Mouse (Mus musculus) embryonic facial prominence, embryonic 12.5 days (tissue): Measurements from ENCODE around the gene Dnah6. TPM values are rescaled to one million over a fixed set of nuclear protein-coding genes. Genes with fewer than 3 reads are reported as not detected.
A peak's percentile ranks its signal among the peaks of the same experiment; 100 is the strongest.

ENCODE experiments used
- ATAC-seq: fragments of 200-750 bp; cut with Nextera tagmentation; 2 replicates; pipeline ENCODE4 v1.8.0; 2017; ENCODE audit not compliant: insufficient number of reproducible peaks, insufficient read depth, low FRiP score, low TSS enrichment
- H3K27ac ChIP-seq: fragments of 300-500 bp; sonication (generic); 2 replicates; pipeline ENCODE4 v1.5.1; 2016; ENCODE audit warnings: mild to moderate bottlenecking
- H3K27me3 ChIP-seq: fragments of 300-500 bp; sonication (generic); 2 replicates; pipeline ENCODE4 v1.6.1; 2016; ENCODE audit warnings: mild to moderate bottlenecking, moderate library complexity
- H3K36me3 ChIP-seq: fragments of 300-500 bp; sonication (generic); 2 replicates; pipeline ENCODE4 v1.6.1; 2016; ENCODE audit warnings: mild to moderate bottlenecking
- H3K4me1 ChIP-seq: fragments of 300-500 bp; sonication (generic); 2 replicates; pipeline ENCODE4 v1.6.1; 2016
- H3K4me2 ChIP-seq: fragments of 300-500 bp; sonication (generic); replicated peaks from 2 replicates; pipeline ENCODE4 v1.6.1; 2016; ENCODE audit warnings: mild to moderate bottlenecking, moderate library complexity
- H3K4me3 ChIP-seq: fragments of 300-500 bp; sonication (generic); 2 replicates; pipeline ENCODE4 v1.5.1; 2016; ENCODE audit warnings: mild to moderate bottlenecking
- H3K9ac ChIP-seq: fragments of 300-500 bp; sonication (generic); 2 replicates; pipeline ENCODE4 v1.6.1; 2016; ENCODE audit warnings: mild to moderate bottlenecking, moderate library complexity
- H3K9me3 ChIP-seq: fragments of 300-500 bp; sonication (generic); 2 replicates; pipeline ENCODE4 v1.6.1; 2016; ENCODE audit warnings: mild to moderate bottlenecking, moderate library complexity
- WGBS: fragments of 180-500 bp; shearing (Covaris S2); methylation state at CpG from one replicate; pipeline ENCODE4 v1.1.7; 2016; 5-methylcytosine and 5-hydroxymethylcytosine counted together
- polyA plus RNA-seq: library from polyadenylated mRNA; unstranded; fragments of >200 nt; fragmentation: Nextera tagmentation; extraction: Ambion mirVana; gene quantifications from 2 replicates; pipeline ENCODE4 v1.2.1, GENCODE M21; 2016

The Dnah6 gene
- 0.06 and 0.11 TPM in 2 replicates for polyA plus RNA-seq

- Histone ChIP-seq H3K4me1 (peaks cover 14% of the 10 kb centered on the region), H3K36me3 (no peaks in the 10 kb centered on the region), H3K27ac (no peak within 1 kb of the TSS), H3K4me2 (peak within 1 kb of the TSS; percentile 57), H3K9ac (no peak within 1 kb of the TSS), H3K4me3 (peak within 1 kb of the TSS; percentile 32), H3K27me3 (no peaks in the 10 kb centered on the region), H3K9me3 (no peaks in the 10 kb centered on the region)
- ATAC-seq: peak; percentile 96
- 32% methylated on average over 25 of the region's 25 CpGs for WGBS
Observed at GRCm38 (mm10) chr6:73221189-73221957, at the start of gene Dnah6. TSS of gene Dnah6 (minus strand) at chr6:73221651.

DNA sequence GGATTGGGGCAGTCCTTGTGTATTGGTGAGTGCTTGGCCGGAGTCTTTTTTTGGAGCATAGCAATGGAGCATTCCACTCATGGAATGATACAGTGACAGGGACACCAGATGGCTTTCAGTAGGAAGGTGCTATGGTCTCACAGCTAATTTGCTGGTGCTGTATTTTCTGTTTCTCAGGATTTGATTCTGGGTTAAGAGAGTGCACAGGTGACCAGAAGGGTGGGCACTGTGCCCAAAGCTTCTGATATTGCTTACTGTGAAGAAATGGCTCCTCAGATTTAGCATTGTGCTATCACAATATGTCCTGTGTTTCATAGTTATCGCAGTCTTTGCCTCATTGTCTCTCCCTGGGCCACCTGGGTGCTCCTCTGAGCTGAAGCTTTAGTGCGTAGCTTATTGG, 47.9 kb upstream of the Dnah6 start:
- Histone ChIP-seq H3K4me2 (no peak overlapping the region), H3K9me3 (no peaks in the 10 kb centered on the region), H3K27ac (no peak overlapping the region), H3K4me3 (no peak overlapping the region), H3K36me3 (peaks cover 72% of the 10 kb centered on the region), H3K9ac (no peak overlapping the region), H3K27me3 (no peaks in the 10 kb centered on the region), H3K4me1 (no peaks in the 10 kb centered on the region)
- no peak for ATAC-seq
- 92% methylated on average over 3 of the region's 3 CpGs for WGBS

GRCm38 (mm10) chr6:73267738-73268311, 46.4 kb upstream of the Dnah6 start:
- no peaks in the 10 kb centered on the region for H3K4me1 ChIP-seq
- ATAC-seq: no peak
- WGBS: 92% methylated on average over 8 of the region's 8 CpGs
- no peaks in the 10 kb centered on the region for H3K9me3 ChIP-seq
- H3K9ac ChIP-seq: no peak overlapping the region
- H3K4me3 ChIP-seq: no peak overlapping the region
- no peak overlapping the region for H3K4me2 ChIP-seq
- no peak overlapping the region for H3K27ac ChIP-seq
- H3K27me3 ChIP-seq: no peaks in the 10 kb centered on the region
- peaks cover 78% of the 10 kb centered on the region for H3K36me3 ChIP-seq

GRCm38 (mm10) chr6:73264801-73265200, 43.4 kb upstream of the Dnah6 start:
- Histone ChIP-seq H3K4me2 (no peak overlapping the region), H3K9ac (no peak overlapping the region), H3K27ac (no peak overlapping the region), H3K9me3 (no peaks in the 10 kb centered on the region), H3K4me3 (no peak overlapping the region), H3K27me3 (no peaks in the 10 kb centered on the region), H3K4me1 (no peaks in the 10 kb centered on the region), H3K36me3 (peaks cover 68% of the 10 kb centered on the region)
- ATAC-seq: no peak
- 42% methylated on average over 2 of the region's 2 CpGs for WGBS

- H3K27me3 ChIP-seq: no peaks in the 10 kb centered on the region
- no peak for ATAC-seq
- no peak overlapping the region for H3K9ac ChIP-seq
- no peak overlapping the region for H3K27ac ChIP-seq
- H3K4me2 ChIP-seq: no peak overlapping the region
- H3K9me3 ChIP-seq: no peaks in the 10 kb centered on the region
- no peak overlapping the region for H3K4me3 ChIP-seq
- 95% methylated on average over 6 of the region's 6 CpGs for WGBS
- peaks cover 57% of the 10 kb centered on the region for H3K36me3 ChIP-seq
- no peaks in the 10 kb centered on the region for H3K4me1 ChIP-seq
Observed at GRCm38 (mm10) chr6:73260110-73260509, 38.7 kb upstream of the Dnah6 start.

DNA sequence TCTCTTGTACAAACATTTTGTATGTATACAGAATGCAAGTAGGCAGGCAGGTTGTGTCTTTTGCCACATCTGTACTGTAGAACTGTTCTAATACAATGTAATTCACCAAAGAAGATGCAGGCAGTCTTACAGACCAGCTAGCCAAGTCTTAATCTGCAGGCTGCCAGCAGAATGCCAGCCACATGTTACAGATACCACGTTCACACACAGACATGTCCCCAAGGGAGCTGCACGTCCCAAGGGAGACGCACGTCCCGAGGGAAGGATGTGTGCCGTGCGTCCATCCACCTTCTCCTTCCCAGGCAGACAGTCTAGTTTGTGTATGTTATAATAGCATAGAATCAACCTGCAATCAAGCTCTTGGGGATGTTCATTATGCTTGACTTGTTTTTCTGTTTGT, 35.6 kb upstream of the Dnah6 start:
- no peaks in the 10 kb centered on the region for H3K27me3 ChIP-seq
- no peak overlapping the region for H3K4me2 ChIP-seq
- ATAC-seq: no peak
- no peak overlapping the region for H3K4me3 ChIP-seq
- no peaks in the 10 kb centered on the region for H3K9me3 ChIP-seq
- H3K4me1 ChIP-seq: no peaks in the 10 kb centered on the region
- peaks cover 36% of the 10 kb centered on the region for H3K36me3 ChIP-seq
- WGBS: 88% methylated on average over 7 of the region's 7 CpGs
- H3K9ac ChIP-seq: no peak overlapping the region
- no peak overlapping the region for H3K27ac ChIP-seq

- ATAC-seq: no peak
- Histone ChIP-seq H3K4me3 (no peak overlapping the region), H3K9ac (no peak overlapping the region), H3K4me1 (peaks cover 7% of the 10 kb centered on the region; the same call in 1 of the 2 replicates), H3K27me3 (no peaks in the 10 kb centered on the region), H3K36me3 (peaks cover 18% of the 10 kb centered on the region), H3K27ac (no peak overlapping the region), H3K4me2 (no peak overlapping the region), H3K9me3 (no peaks in the 10 kb centered on the region)
- 81% methylated on average over 9 of the region's 9 CpGs for WGBS
Observed at GRCm38 (mm10) chr6:73254307-73255228, 33.1 kb upstream of the Dnah6 start.

- Histone ChIP-seq H3K27ac (no peak overlapping the region), H3K4me1 (peaks cover 13% of the 10 kb centered on the region; the same call in 1 of the 2 replicates), H3K9me3 (no peaks in the 10 kb centered on the region), H3K4me2 (no peak overlapping the region), H3K27me3 (no peaks in the 10 kb centered on the region), H3K9ac (no peak overlapping the region), H3K4me3 (no peak overlapping the region), H3K36me3 (peaks cover 9% of the 10 kb centered on the region; the same call in 1 of the 2 replicates)
- 86% methylated on average over 4 of the region's 4 CpGs for WGBS
- no peak for ATAC-seq
Observed at GRCm38 (mm10) chr6:73253584-73253983, 32.1 kb upstream of the Dnah6 start.

- peaks cover 13% of the 10 kb centered on the region; the same call in 1 of the 2 replicates for H3K4me1 ChIP-seq
- no peak overlapping the region for H3K27ac ChIP-seq
- peaks cover 9% of the 10 kb centered on the region; the same call in 1 of the 2 replicates for H3K36me3 ChIP-seq
- H3K9me3 ChIP-seq: no peaks in the 10 kb centered on the region
- H3K27me3 ChIP-seq: no peaks in the 10 kb centered on the region
- WGBS: 94% methylated on average over 2 of the region's 2 CpGs
- ATAC-seq: no peak
- H3K4me3 ChIP-seq: no peak overlapping the region
- no peak overlapping the region for H3K4me2 ChIP-seq
- H3K9ac ChIP-seq: no peak overlapping the region
Observed at GRCm38 (mm10) chr6:73253006-73253405, 31.6 kb upstream of the Dnah6 start.

GRCm38 (mm10) chr6:73252396-73252795, 30.9 kb upstream of the Dnah6 start:
- no peak for ATAC-seq
- Histone ChIP-seq H3K27me3 (no peaks in the 10 kb centered on the region), H3K4me2 (no peak overlapping the region), H3K4me1 (peaks cover 13% of the 10 kb centered on the region; the same call in 1 of the 2 replicates), H3K27ac (no peak overlapping the region), H3K36me3 (peaks cover 6% of the 10 kb centered on the region; the same call in 1 of the 2 replicates), H3K9me3 (no peaks in the 10 kb centered on the region), H3K9ac (no peak overlapping the region), H3K4me3 (no peak overlapping the region)

DNA sequence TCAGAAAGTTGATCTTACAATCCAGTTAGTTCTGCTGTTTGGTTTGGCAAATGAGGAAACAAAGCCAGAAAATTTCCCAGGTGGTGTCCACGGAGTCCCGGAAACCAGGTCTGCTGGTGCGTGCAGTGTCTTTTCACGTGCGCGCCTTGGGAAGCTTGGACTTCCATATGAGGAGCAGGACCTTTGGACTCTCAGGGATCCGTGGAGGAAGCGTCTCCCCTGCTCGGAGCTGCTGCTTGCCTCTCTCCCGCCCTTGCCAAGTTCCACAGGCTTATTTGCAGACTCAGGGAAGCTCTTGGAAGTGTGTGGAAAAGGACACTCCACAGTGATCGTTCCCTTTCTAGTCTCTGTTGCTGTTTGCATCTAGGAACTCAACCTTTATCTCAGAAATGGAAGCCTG, 29.9 kb upstream of the Dnah6 start:
- Histone ChIP-seq H3K27me3 (no peaks in the 10 kb centered on the region), H3K4me2 (no peak overlapping the region), H3K9ac (no peak overlapping the region), H3K27ac (no peak overlapping the region), H3K36me3 (no peaks in the 10 kb centered on the region), H3K9me3 (no peaks in the 10 kb centered on the region), H3K4me3 (no peak overlapping the region), H3K4me1 (peaks cover 13% of the 10 kb centered on the region; the same call in 1 of the 2 replicates)
- ATAC-seq: no peak
- WGBS: 95% methylated on average over 11 of the region's 11 CpGs
